Mouse (Mus musculus) left cerebral cortex, adult 2 months (tissue): ENCODE measurements around the gene Ptprd. TPM values are rescaled to one million over a fixed set of nuclear protein-coding genes. Genes with fewer than 3 reads are reported as not detected.

Source experiments
- DNase-seq, 2 experiments: peaks; one replicate each; pipeline ENCODE4 v3.0.0; 2021 to 2022; ENCODE audit warnings: low spot score in 2 of 2, mixed read lengths in 1 of 2; ENCODE audit errors: extremely low spot score in 1 of 2
- H3K27ac ChIP-seq: fragments of 200-600 bp; 2 replicates; pipeline ENCODE4 v1.8.1; 2022
- H3K4me3 ChIP-seq: fragments of 200-600 bp; 2 replicates; pipeline ENCODE4 v1.8.1; 2022
- CTCF ChIP-seq: fragments of 200-600 bp; IDR thresholded peaks from 2 replicates; pipeline ENCODE4 v1.8.1; 2022; ENCODE audit warnings: antibody characterized with exemption, mild to moderate bottlenecking, moderate library complexity
- intact Hi-C: fragments of 180-260 bp; cut with DNase I; formaldehyde crosslinking; loops from one replicate; pipeline ENCODE4 v1.15.1; 2025
- total RNA-seq, 2 experiments: library from RNA; stranded (reverse); gene quantifications; 2 replicates each; pipeline ENCODE4 v1.2.3; 2021

Gene Ptprd
- total RNA-seq, 2 experiments from 2014 or later = 307 to 330 TPM

GRCm38 (mm10) chr4:76241140-76241539, 1970.6 kb downstream of the Ptprd start:
- H3K27ac ChIP-seq = no peak overlapping the region
- DNase-seq = no peak
- no peak overlapping the region for H3K4me3 ChIP-seq
- TF ChIP-seq CTCF = no peak
- intact Hi-C loops = no loop called here

GRCm38 (mm10) chr4:76239063-76239462, 1972.7 kb downstream of the Ptprd start:
- intact Hi-C loops = no loop called here
- TF ChIP-seq CTCF = no peak
- Histone ChIP-seq H3K4me3 (no peak overlapping the region), H3K27ac (peak overlapping the region; percentile 9; the same call in 1 of the 2 replicates)
- DNase-seq = no peak

- TF ChIP-seq CTCF = no peak
Measured at GRCm38 (mm10) chr4:76238577-76238976, 1973.2 kb downstream of the Ptprd start.

GRCm38 (mm10) chr4:76237827-76238226, 1973.9 kb downstream of the Ptprd start:
- no peak overlapping the region for H3K4me3 ChIP-seq
- intact Hi-C loops = no loop called here
- DNase-seq = no peak

More at GRCm38 (mm10) chr4:76238577-76238976, 1973.2 kb downstream of the Ptprd start:
- DNase-seq = no peak
- peak overlapping the region; percentile 9; the same call in 1 of the 2 replicates for H3K27ac ChIP-seq
- intact Hi-C loops = no loop called here
- H3K4me3 ChIP-seq = no peak overlapping the region

GRCm38 (mm10) chr4:76223720-76224119, 1988.0 kb downstream of the Ptprd start:
- Histone ChIP-seq H3K27ac (no peak overlapping the region), H3K4me3 (no peak overlapping the region)
- no peak for TF ChIP-seq CTCF
- intact Hi-C loops = no loop called here
- DNase-seq = no peak

More at GRCm38 (mm10) chr4:76237827-76238226, 1973.9 kb downstream of the Ptprd start:
- TF ChIP-seq CTCF = no peak
- no peak overlapping the region for H3K27ac ChIP-seq

GRCm38 (mm10) chr4:76222520-76222919, 1989.2 kb downstream of the Ptprd start:
- TF ChIP-seq CTCF = no peak

GRCm38 (mm10) chr4:76218065-76218464, 1993.7 kb downstream of the Ptprd start:
- H3K27ac ChIP-seq = no peak overlapping the region
- intact Hi-C loops = no loop called here
- no peak for DNase-seq
- TF ChIP-seq CTCF = no peak
- no peak overlapping the region for H3K4me3 ChIP-seq

More at GRCm38 (mm10) chr4:76222520-76222919, 1989.2 kb downstream of the Ptprd start:
- no peak for DNase-seq
- Histone ChIP-seq H3K27ac (no peak overlapping the region), H3K4me3 (no peak overlapping the region)
- intact Hi-C loops = no loop called here

GRCm38 (mm10) chr4:76215141-76215540, 1996.6 kb downstream of the Ptprd start:
- intact Hi-C loops = no loop called here
- Histone ChIP-seq H3K4me3 (no peak overlapping the region), H3K27ac (no peak overlapping the region)
- no peak for TF ChIP-seq CTCF
- DNase-seq = no peak

- no peak overlapping the region for H3K27ac ChIP-seq
- no peak for TF ChIP-seq CTCF
- intact Hi-C loops = loop anchor here (10.0 kb wide), 1 partner anchor 245 kb away; no protein-coding TSS in a partner anchor
- DNase-seq = no peak
- no peak overlapping the region for H3K4me3 ChIP-seq
Measured at GRCm38 (mm10) chr4:76199321-76199720, 2012.4 kb downstream of the Ptprd start.

GRCm38 (mm10) chr4:76194762-76195161, 2017.0 kb downstream of the Ptprd start:
- intact Hi-C loops = loop anchor here (10.0 kb wide), 1 partner anchor 250 kb away; no protein-coding TSS in a partner anchor
- no peak for DNase-seq
- TF ChIP-seq CTCF = no peak

GRCm38 (mm10) chr4:76193496-76193895, 2018.3 kb downstream of the Ptprd start:
- intact Hi-C loops = loop anchor here (10.0 kb wide), 1 partner anchor 251 kb away; no protein-coding TSS in a partner anchor
- Histone ChIP-seq H3K27ac (no peak overlapping the region), H3K4me3 (no peak overlapping the region)
- TF ChIP-seq CTCF = no peak
- DNase-seq = no peak

More at GRCm38 (mm10) chr4:76194762-76195161, 2017.0 kb downstream of the Ptprd start:
- no peak overlapping the region for H3K27ac ChIP-seq
- H3K4me3 ChIP-seq = no peak overlapping the region

GRCm38 (mm10) chr4:76192031-76192430, 2019.7 kb downstream of the Ptprd start:
- intact Hi-C loops = loop anchor here (10.0 kb wide), 1 partner anchor 253 kb away; no protein-coding TSS in a partner anchor
- Histone ChIP-seq H3K27ac (peak overlapping the region; percentile 4; the same call in 1 of the 2 replicates), H3K4me3 (no peak overlapping the region)
- DNase-seq = no peak
- no peak for TF ChIP-seq CTCF

- DNase-seq = no peak
- Histone ChIP-seq H3K27ac (no peak overlapping the region), H3K4me3 (no peak overlapping the region)
- intact Hi-C loops = loop anchor here (10.0 kb wide), 1 partner anchor 254 kb away; no protein-coding TSS in a partner anchor
- TF ChIP-seq CTCF = no peak
Measured at GRCm38 (mm10) chr4:76190788-76191187, 2021.0 kb downstream of the Ptprd start.
